Comparison of ENCODE assay signal across 7 mouse cellular contexts in genomic region chr10:62111207-62111576, GRCm38 (mm10). TPM values are rescaled to one million over a fixed set of nuclear protein-coding genes. Genes with fewer than 3 reads are reported as not detected.
A peak's percentile ranks its signal among the peaks of the same experiment; 100 is the strongest.
DNase-seq lines count a peak whose midpoint lies in the region; ATAC-seq and TF ChIP-seq lines count a peak whose summit lies in the region.

No protein-coding gene starts in this region.

- no peaks in the 10 kb centered on the region for H3K9me3 ChIP-seq in liver, embryonic 11.5 days (ENCODE audit: control insufficient read depth, low read length)
- no peaks in the 10 kb centered on the region for H3K9me3 ChIP-seq in embryonic facial prominence, embryonic 13.5 days
- no peaks in the 10 kb centered on the region for H3K9me3 ChIP-seq in hindbrain, postnatal 0 days (ENCODE audit: low read length)
- no peaks in the 10 kb centered on the region for H3K9me3 ChIP-seq in midbrain, embryonic 14.5 days (ENCODE audit: control insufficient read depth, low read length)

- DNase-seq in liver, embryonic 11.5 days (ENCODE audit: low spot score) = no peak
- no peak for DNase-seq in liver
- no peak for DNase-seq in hindbrain, postnatal 0 days (ENCODE audit: low spot score)
- no peak for DNase-seq in midbrain, embryonic 14.5 days
- no peak for DNase-seq in ovary, adult 18-20 months (ENCODE audit: low spot score)
- DNase-seq in layer of hippocampus, adult 18-20 months (ENCODE audit: low spot score in 2 of 2) = no peak

- no peak for TF ChIP-seq CTCF in hindbrain, postnatal 0 days (IDR thresholded peaks at IDR 0.05; ENCODE audit: low read depth)

- H3K4me3 ChIP-seq in liver, embryonic 11.5 days (ENCODE audit: low read depth, low read length) = no peak overlapping the region
- peak overlapping the region; percentile 70 for H3K4me3 ChIP-seq in embryonic facial prominence, embryonic 13.5 days
- H3K4me3 ChIP-seq in hindbrain, postnatal 0 days (ENCODE audit: low read length) = peak overlapping the region; percentile 75
- H3K4me3 ChIP-seq in midbrain, embryonic 14.5 days (replicated peaks; ENCODE audit: low read depth, low read length) = peak overlapping the region; percentile 80

- no peak overlapping the region for H3K9ac ChIP-seq in liver, embryonic 11.5 days (ENCODE audit: low read depth, low read length)
- H3K9ac ChIP-seq in embryonic facial prominence, embryonic 13.5 days = peak overlapping the region; percentile 81
- peak overlapping the region; percentile 89 for H3K9ac ChIP-seq in hindbrain, postnatal 0 days (replicated peaks; ENCODE audit: low read length)
- H3K9ac ChIP-seq in midbrain, embryonic 14.5 days (replicated peaks; ENCODE audit: low read length) = peak overlapping the region; percentile 92

- H3K27ac ChIP-seq in liver, embryonic 11.5 days (ENCODE audit: low read depth, low read length) = no peak overlapping the region
- no peak overlapping the region for H3K27ac ChIP-seq in embryonic facial prominence, embryonic 13.5 days
- H3K27ac ChIP-seq in hindbrain, postnatal 0 days = 0 out of 2 replicates have a peak overlapping the region, but pooled peaks have one; percentile 58
- no peak overlapping the region for H3K27ac ChIP-seq in midbrain, embryonic 14.5 days (replicated peaks; ENCODE audit: low read depth, low read length)

- no peaks in the 10 kb centered on the region for H3K4me1 ChIP-seq in liver, embryonic 11.5 days (replicated peaks; ENCODE audit: control insufficient read depth, insufficient read depth, low read length)
- peaks cover 8% of the 10 kb centered on the region; the same call in 1 of the 2 replicates for H3K4me1 ChIP-seq in embryonic facial prominence, embryonic 13.5 days
- H3K4me1 ChIP-seq in hindbrain, postnatal 0 days (ENCODE audit: insufficient read depth, low read length) = peaks cover 8% of the 10 kb centered on the region; the same call in 1 of the 2 replicates
- peaks cover 10% of the 10 kb centered on the region; the same call in 1 of the 2 replicates for H3K4me1 ChIP-seq in midbrain, embryonic 14.5 days (ENCODE audit: control insufficient read depth, insufficient read depth, low read length)

- H3K27me3 ChIP-seq in liver, embryonic 11.5 days (replicated peaks; ENCODE audit: control insufficient read depth, insufficient read depth, low read length) = peaks cover 35% of the 10 kb centered on the region
- H3K27me3 ChIP-seq in embryonic facial prominence, embryonic 13.5 days = peaks cover 35% of the 10 kb centered on the region
- no peaks in the 10 kb centered on the region for H3K27me3 ChIP-seq in hindbrain, postnatal 0 days (ENCODE audit: insufficient read depth, low read length)
- peaks cover 13% of the 10 kb centered on the region; the same call in 1 of the 2 replicates for H3K27me3 ChIP-seq in midbrain, embryonic 14.5 days (ENCODE audit: control insufficient read depth, insufficient read depth, low read length)

- H3K36me3 ChIP-seq in liver, embryonic 11.5 days (ENCODE audit: control insufficient read depth, insufficient read depth, low read length) = no peaks in the 10 kb centered on the region
- H3K36me3 ChIP-seq in embryonic facial prominence, embryonic 13.5 days = no peaks in the 10 kb centered on the region
- H3K36me3 ChIP-seq in hindbrain, postnatal 0 days (ENCODE audit: insufficient read depth, low read length) = no peaks in the 10 kb centered on the region; the same call in 1 of the 2 replicates
- H3K36me3 ChIP-seq in midbrain, embryonic 14.5 days (ENCODE audit: control insufficient read depth, insufficient read depth, low read length) = peaks cover 8% of the 10 kb centered on the region; the same call in 1 of the 2 replicates

- 45% methylated on average over 6 of the region's 6 CpGs for WGBS in liver, embryonic 11.5 days
- 39% methylated on average over 6 of the region's 6 CpGs for WGBS in embryonic facial prominence, embryonic 13.5 days
- 39% methylated on average over 6 of the region's 6 CpGs for WGBS in hindbrain, postnatal 0 days
- WGBS in midbrain, embryonic 14.5 days = 36% methylated on average over 6 of the region's 6 CpGs

- ATAC-seq in liver, embryonic 11.5 days (replicated peaks; ENCODE audit: low FRiP score) = no peak
- no peak for ATAC-seq in embryonic facial prominence, embryonic 13.5 days (ENCODE audit: insufficient number of reproducible peaks, insufficient read depth, low FRiP score, low TSS enrichment, low read depth)
- peak; percentile 56 for ATAC-seq in hindbrain, postnatal 0 days
- ATAC-seq in midbrain, embryonic 14.5 days (ENCODE audit: low FRiP score, low TSS enrichment) = peak; percentile 22; the same call in 1 of the 2 replicates

- peak overlapping the region; percentile 82 for H3K4me2 ChIP-seq in liver, embryonic 11.5 days
- peak overlapping the region; percentile 93 for H3K4me2 ChIP-seq in embryonic facial prominence, embryonic 13.5 days
- H3K4me2 ChIP-seq in hindbrain, postnatal 0 days (ENCODE audit: low read depth, low read length) = peak overlapping the region; percentile 80
- H3K4me2 ChIP-seq in midbrain, embryonic 14.5 days (ENCODE audit: low read length) = peak overlapping the region; percentile 91

RNA-seq across cellular contexts. Expression of gene Neurog3, which starts 21.7 kb away (rescaled TPM):
- polyA plus RNA-seq in liver, embryonic 11.5 days (2014; fragmentation: Nextera tagmentation; extraction: Ambion mirVana) = not detected in 2 replicates
- polyA plus RNA-seq in embryonic facial prominence, embryonic 13.5 days (2015; fragmentation: Nextera tagmentation; extraction: Ambion mirVana) = not detected in 2 replicates
- total RNA-seq in hindbrain, postnatal 0 days (2014; rRNA removed) = not detected in 2 replicates
- polyA plus RNA-seq in hindbrain, postnatal 0 days (2015; fragmentation: Nextera tagmentation; extraction: Ambion mirVana) = not detected in 2 replicates
- not detected in 2 replicates for polyA plus RNA-seq in midbrain, embryonic 14.5 days (2014; fragmentation: Nextera tagmentation; extraction: Ambion mirVana)
- total RNA-seq in layer of hippocampus, adult 18-20 months (2021) = not detected

RNA-seq across cellular contexts. Expression of gene Fam241b, which starts 32.5 kb away (rescaled TPM):
- polyA plus RNA-seq in liver, embryonic 11.5 days (2014; fragmentation: Nextera tagmentation; extraction: Ambion mirVana) = 0.71 and 0.77 TPM in 2 replicates
- polyA plus RNA-seq in embryonic facial prominence, embryonic 13.5 days (2015; fragmentation: Nextera tagmentation; extraction: Ambion mirVana) = 21.2 and 21.9 TPM in 2 replicates
- total RNA-seq in hindbrain, postnatal 0 days (2014; rRNA removed) = 92.9 and 97.9 TPM in 2 replicates
- polyA plus RNA-seq in hindbrain, postnatal 0 days (2015; fragmentation: Nextera tagmentation; extraction: Ambion mirVana) = 143 and 152 TPM in 2 replicates
- polyA plus RNA-seq in midbrain, embryonic 14.5 days (2014; fragmentation: Nextera tagmentation; extraction: Ambion mirVana) = 48.3 and 107 TPM in 2 replicates
- total RNA-seq in layer of hippocampus, adult 18-20 months (2021) = 10 to 100 TPM; 37.5 to 48.0 TPM

Comparison
In these comparisons a context has a peak if more than half of its experiments do, and no peak if none do; other contexts are left out.
1. ATAC-seq: peak in hindbrain, postnatal 0 days (single experiment) and midbrain, embryonic 14.5 days (single experiment); none in liver, embryonic 11.5 days (single experiment) and embryonic facial prominence, embryonic 13.5 days (single experiment).
2. RNA of gene Fam241b, which starts 32.5 kb away (polyA plus RNA-seq): 143 to 152 TPM in hindbrain, postnatal 0 days, 48.3 to 107 TPM in midbrain, embryonic 14.5 days and 21.2 to 21.9 TPM in embryonic facial prominence, embryonic 13.5 days; 0.71 to 0.77 TPM in liver, embryonic 11.5 days; every median in the first group is over 10 times any median in the second.
3. Peak in every context shown above with its lines, with median percentiles within 50 percentile points of each other: H3K4me2 ChIP-seq.